Comparison of ENCODE assay signal across 13 mouse cellular contexts in the genomic region with DNA sequence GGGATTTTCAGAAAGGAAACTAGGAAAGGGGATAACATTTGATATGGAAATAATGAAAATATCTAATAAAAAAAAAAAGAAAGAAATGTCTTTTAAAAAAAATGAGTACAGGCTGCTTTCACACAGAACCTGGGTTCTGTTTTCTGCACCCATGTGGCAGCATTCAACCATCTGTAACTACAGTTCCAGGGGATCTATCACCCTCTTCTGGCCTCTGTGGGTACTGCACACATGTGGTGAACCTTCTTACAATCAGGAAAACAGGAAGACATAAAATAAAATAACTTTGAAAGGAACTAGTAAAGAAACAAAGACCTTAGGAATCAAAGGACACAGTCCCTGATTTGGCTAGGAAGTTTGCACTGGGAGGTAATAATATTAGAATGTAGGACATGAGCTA.
DNase-seq lines count a peak whose midpoint lies in the region; ATAC-seq lines count a peak whose summit lies in the region.
"Had no signal": no experiment of that assay in that cellular context is flagged by ENCODE, and none has a peak within 500 bp of the region (broad histone marks: within the 10 kb centered on the region; RNA-seq: fewer than 3 reads in every experiment).

No protein-coding gene starts in this region.

- no peaks in the 10 kb centered on the region for H3K4me1 ChIP-seq in kidney, embryonic 16.5 days (ENCODE audit: insufficient read depth, low read length)
- no peaks in the 10 kb centered on the region for H3K4me1 ChIP-seq in limb, embryonic 10.5 days
- H3K4me1 ChIP-seq: neural tube, embryonic 12.5 days had no signal

- no peak for ATAC-seq in kidney, embryonic 16.5 days (ENCODE audit: low FRiP score, low TSS enrichment)
- ATAC-seq in granulocyte monocyte progenitor cell, adult 5-6 weeks (replicated peaks; ENCODE audit: poor library complexity, severe bottlenecking) = peak; percentile 37; the same call in 1 of the 2 replicates

- H3K27me3 ChIP-seq in kidney, embryonic 16.5 days (ENCODE audit: insufficient read depth, low read length) = no peaks in the 10 kb centered on the region
- H3K27me3 ChIP-seq in limb, embryonic 10.5 days (ENCODE audit: low read depth, poor library complexity, severe bottlenecking) = no peaks in the 10 kb centered on the region
- H3K27me3 ChIP-seq: neural tube, embryonic 12.5 days had no signal

- no peak overlapping the region for H3K4me3 ChIP-seq in kidney, embryonic 16.5 days (ENCODE audit: low read length)
- no peak overlapping the region for H3K4me3 ChIP-seq in limb, embryonic 10.5 days
- H3K4me3 ChIP-seq: neural tube, embryonic 12.5 days had no signal

- DNase-seq in kidney, postnatal 4 days = peak; percentile 25 to 34
- DNase-seq in urinary bladder, postnatal 14 days (ENCODE audit: low spot score) = peak; percentile 13
- no peak for DNase-seq in urinary bladder, postnatal 10 days (ENCODE audit: low spot score)
- no peak for DNase-seq in adrenal gland, adult 18-20 months (ENCODE audit: low spot score in 2 of 2)
- DNase-seq in limb, embryonic 10.5 days (ENCODE audit: low spot score) = no peak
- DNase-seq: cerebellum, adult 8-10 months; gastrocnemius, postnatal 36 days; heart, postnatal 36 days; kidney, adult 2 months; right cerebral cortex, adult 18-20 months had no signal

- H3K36me3 ChIP-seq in kidney, embryonic 16.5 days (ENCODE audit: insufficient read depth, low read length) = no peaks in the 10 kb centered on the region
- no peaks in the 10 kb centered on the region for H3K36me3 ChIP-seq in limb, embryonic 10.5 days
- H3K36me3 ChIP-seq: neural tube, embryonic 12.5 days had no signal

- no peak overlapping the region for H3K9ac ChIP-seq in kidney, embryonic 16.5 days (replicated peaks; ENCODE audit: low read length)
- H3K9ac ChIP-seq: neural tube, embryonic 12.5 days had no signal

- H3K4me2 ChIP-seq in kidney, embryonic 16.5 days (replicated peaks; ENCODE audit: low read depth, low read length) = no peak overlapping the region
- H3K4me2 ChIP-seq: neural tube, embryonic 12.5 days had no signal

- no peaks in the 10 kb centered on the region for H3K9me3 ChIP-seq in kidney, embryonic 16.5 days (ENCODE audit: low read length)
- no peaks in the 10 kb centered on the region for H3K9me3 ChIP-seq in limb, embryonic 10.5 days (replicated peaks)
- H3K9me3 ChIP-seq: neural tube, embryonic 12.5 days had no signal

- no peak overlapping the region for H3K27ac ChIP-seq in kidney, embryonic 16.5 days (ENCODE audit: low read length)
- H3K27ac ChIP-seq in limb, embryonic 10.5 days = no peak overlapping the region
- H3K27ac ChIP-seq: neural tube, embryonic 12.5 days had no signal

Comparison
In these comparisons a context has a peak if more than half of its experiments do, and no peak if none do; other contexts are left out.
1. DNase-seq: peak in kidney, postnatal 4 days (2 of 2) and urinary bladder, postnatal 14 days (single experiment); none in urinary bladder, postnatal 10 days (single experiment), adrenal gland, adult 18-20 months (0 of 2) and limb, embryonic 10.5 days (single experiment).